Mouse (Mus musculus) forebrain, embryonic 11.5 days (tissue): ENCODE results near the gene Zfp955a. TPM values are rescaled to one million over a fixed set of nuclear protein-coding genes. Genes with fewer than 3 reads are reported as not detected.
"Not testable (repeated sequence)": the region's sequence is repeated elsewhere in the genome, so short reads cannot be mapped to it uniquely, and the experiment has no call there.

Experiments used
- ATAC-seq: fragments of 200-750 bp; cut with Nextera tagmentation; replicated peaks from 2 replicates; pipeline ENCODE4 v1.8.0; 2017; ENCODE audit warnings: moderate TSS enrichment; ENCODE audit not compliant: low FRiP score
- DNase-seq: peaks from one replicate; pipeline ENCODE4 v3.0.0-alpha.2; 2017; ENCODE audit warnings: low spot score
- H3K27ac ChIP-seq: fragments of 300-500 bp; sonication (generic); 2 replicates; pipeline ENCODE4 v1.5.1; 2014; ENCODE audit warnings: low read depth, low read length
- H3K27me3 ChIP-seq: fragments of 300-500 bp; sonication (generic); 2 replicates; pipeline ENCODE4 v1.6.1; 2014; ENCODE audit warnings: mild to moderate bottlenecking, low read length, mixed read lengths; ENCODE audit not compliant: control insufficient read depth, insufficient read depth
- H3K36me3 ChIP-seq: fragments of 300-500 bp; sonication (generic); 2 replicates; pipeline ENCODE4 v1.6.1; 2014; ENCODE audit warnings: mild to moderate bottlenecking, low read length, moderate library complexity, mixed read lengths; ENCODE audit not compliant: control insufficient read depth, insufficient read depth
- H3K4me1 ChIP-seq: fragments of 300-500 bp; sonication (generic); replicated peaks from 2 replicates; pipeline ENCODE4 v1.6.1; 2014; ENCODE audit warnings: low read length, mixed read lengths; ENCODE audit not compliant: control insufficient read depth, insufficient read depth
- H3K4me2 ChIP-seq: fragments of 300-500 bp; sonication (generic); 2 replicates; pipeline ENCODE4 v1.6.1; 2014; ENCODE audit warnings: low read depth, mild to moderate bottlenecking, low read length, moderate library complexity, mixed read lengths; ENCODE audit not compliant: severe bottlenecking
- H3K4me3 ChIP-seq: fragments of 300-500 bp; sonication (generic); 2 replicates; pipeline ENCODE4 v1.5.1; 2014; ENCODE audit warnings: low read depth, low read length
- H3K9ac ChIP-seq: fragments of 300-500 bp; sonication (generic); 2 replicates; pipeline ENCODE4 v1.6.1; 2014; ENCODE audit warnings: low read length
- H3K9me3 ChIP-seq: fragments of 300-500 bp; sonication (generic); 2 replicates; pipeline ENCODE4 v1.6.1; 2016; ENCODE audit warnings: low read length, mixed read lengths; ENCODE audit not compliant: control insufficient read depth
- WGBS: fragments of 180-500 bp; shearing (Covaris S2); extraction: QIAGEN DNeasy Blood & Tissue Kit; methylation state at CpG from one replicate; pipeline ENCODE4 v1.1.7; 2014; 5-methylcytosine and 5-hydroxymethylcytosine counted together
- polyA plus RNA-seq: library from polyadenylated mRNA; unstranded; fragments of >200 nt; fragmentation: Nextera tagmentation; extraction: Ambion mirVana; gene quantifications from 2 replicates; pipeline ENCODE4 v1.2.1, GENCODE M21; 2014

The Zfp955a gene
- polyA plus RNA-seq, 1 experiment from 2014 or later, result 20.9 TPM

DNA sequence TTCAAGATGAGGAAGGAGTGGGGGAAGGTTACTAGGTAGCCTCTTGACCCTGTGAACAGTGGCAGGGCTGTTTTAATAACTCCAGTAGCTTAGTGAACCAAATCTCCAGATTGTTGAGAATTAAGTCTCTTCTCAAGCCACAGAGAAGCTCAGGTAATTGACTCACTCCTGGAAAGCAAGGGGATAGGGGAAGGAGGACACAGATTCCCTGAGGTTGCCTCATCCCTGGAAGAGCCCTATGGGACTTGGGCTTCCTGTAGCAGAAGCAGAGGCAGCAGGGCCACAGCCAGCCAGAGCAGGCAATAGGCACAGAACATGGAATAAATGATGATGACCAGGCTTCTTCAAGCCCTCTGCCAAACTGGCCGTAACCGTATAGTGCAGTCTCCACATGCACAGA, 63.9 kb downstream of the Zfp955a start, which contains the start of gene Olfr239:
TSS of gene Olfr239 (plus strand) at position 301 of the 400 bp plus-strand sequence.
- not testable (repeated sequence) for DNase-seq, H3K4me2 ChIP-seq, H3K4me3 ChIP-seq

More for the DNA sequence above, 63.9 kb downstream of the Zfp955a start, which contains the start of gene Olfr239:
- H3K9ac ChIP-seq, H3K27ac ChIP-seq, H3K9me3 ChIP-seq, ATAC-seq, H3K36me3 ChIP-seq, H3K27me3 ChIP-seq, H3K4me1 ChIP-seq: not testable (repeated sequence)
- no CpG with 5 or more reads among the region's 2 CpGs for WGBS

Other genes with a start within 250 kb of the Zfp955a start
- 20.4 and 23.2 TPM in 2 replicates for gene Zfp763, start 221.7 kb downstream of the Zfp955a start, polyA plus RNA-seq
- not detected in 2 replicates for gene 4921501E09Rik, start 187.1 kb downstream of the Zfp955a start, polyA plus RNA-seq
- 8.7 and 10.5 TPM in 2 replicates for gene Zfp563, start 165.8 kb downstream of the Zfp955a start, polyA plus RNA-seq
- not detected in 2 replicates for gene Morc2b, start 115.5 kb downstream of the Zfp955a start, polyA plus RNA-seq
- gene Olfr55, start 86.7 kb downstream of the Zfp955a start, polyA plus RNA-seq, result not detected in 2 replicates
- gene Olfr239, start 63.8 kb downstream of the Zfp955a start, polyA plus RNA-seq, result not detected in 2 replicates
- not detected in 2 replicates for gene Olfr1564, start 33.5 kb downstream of the Zfp955a start, polyA plus RNA-seq
- 0.03 TPM in 1 of 2 replicates, not detected in the other for gene Olfr63, start 9.5 kb upstream of the Zfp955a start, polyA plus RNA-seq
- gene Zfp955b, start 34.4 kb upstream of the Zfp955a start, polyA plus RNA-seq, result 9.3 and 10.1 TPM in 2 replicates
- gene Zfp81, start 103.7 kb upstream of the Zfp955a start, polyA plus RNA-seq, result 13.7 and 18.4 TPM in 2 replicates
- 21.6 and 25.0 TPM in 2 replicates for gene Zfp101, start 139.5 kb upstream of the Zfp955a start, polyA plus RNA-seq
- gene Actl9, start 177.8 kb upstream of the Zfp955a start, polyA plus RNA-seq, result not detected in 2 replicates